Mouse (Mus musculus) myocyte (in vitro differentiated cells): Measurements from ENCODE around the gene Gm16253.

Experiments
- CEBPB ChIP-seq: IDR thresholded peaks from 2 replicates; pipeline ENCODE4 v1.6.1; 2011; ENCODE audit warnings: mild to moderate bottlenecking, moderate library complexity; ENCODE audit not compliant: poor library complexity, insufficient read depth, severe bottlenecking
- E2F4 ChIP-seq: IDR thresholded peaks from one replicate; pipeline ENCODE4 v1.6.1; 2011; ENCODE audit warnings: mild to moderate bottlenecking, control low read depth, moderate library complexity; ENCODE audit not compliant: insufficient read depth
- MYOG ChIP-seq, 3 experiments: IDR thresholded peaks; one replicate each; pipeline ENCODE4 v1.6.1; 2011; ENCODE audit warnings: control low read depth in 2 of 3, low read depth in 2 of 3, mild to moderate bottlenecking in 2 of 3; ENCODE audit not compliant: insufficient read length in 2 of 3, control insufficient read depth in 1 of 3, insufficient read depth in 1 of 3
- POLR2A ChIP-seq: IDR thresholded peaks from one replicate; pipeline ENCODE4 v1.6.1; 2011; ENCODE audit warnings: low read depth, mild to moderate bottlenecking, control low read depth, moderate library complexity; ENCODE audit not compliant: insufficient read length
- POLR2AphosphoS2 ChIP-seq: IDR thresholded peaks from one replicate; pipeline ENCODE4 v1.6.1; 2011; ENCODE audit warnings: low read depth, control low read depth; ENCODE audit not compliant: insufficient read length
- TCF12 ChIP-seq: IDR thresholded peaks from one replicate; pipeline ENCODE4 v1.6.1; 2011; ENCODE audit warnings: mild to moderate bottlenecking, control low read depth; ENCODE audit not compliant: poor library complexity, insufficient read depth, severe bottlenecking
- TCF3 ChIP-seq: IDR thresholded peaks from one replicate; pipeline ENCODE4 v1.6.1; 2011; ENCODE audit warnings: low read depth, control low read depth; ENCODE audit not compliant: insufficient read length

- TF ChIP-seq TCF3 (no peak), E2F4 (no peak), POLR2AphosphoS2 (no peak), CEBPB (no peak), TCF12 (no peak), POLR2A (no peak), MYOG (IDR thresholded peaks at IDR 0.05; ENCODE audit: control insufficient read depth in 1 of 3, insufficient read depth in 1 of 3, insufficient read length in 2 of 3, low read depth in 2 of 3) (no peak)
Observed at GRCm38 (mm10) chr3:96545565-96545964, 31.2 kb upstream of the Gm16253 start.
